In genomic region chr3:103789096-103789495, GRCm38 (mm10) we compare ENCODE assay signal across 9 mouse cellular contexts. TPM values are rescaled to one million over a fixed set of nuclear protein-coding genes. Genes with fewer than 3 reads are reported as not detected.
DNase-seq lines count a peak whose midpoint lies in the region; ATAC-seq and TF ChIP-seq lines count a peak whose summit lies in the region.
"Had no signal": no experiment of that assay in that cellular context is flagged by ENCODE, and none has a peak within 500 bp of the region (broad histone marks: within the 10 kb centered on the region; RNA-seq: fewer than 3 reads in every experiment).

No protein-coding gene starts in this region.

- WGBS in heart, adult 2 months = 45% methylated on average over 7 of the region's 7 CpGs
- WGBS in lung, postnatal 0 days = 58% methylated on average over 7 of the region's 7 CpGs
- WGBS in limb, embryonic 13.5 days = 78% methylated on average over 7 of the region's 7 CpGs
- 69% methylated on average over 7 of the region's 7 CpGs for WGBS in olfactory bulb, adult 2 months

- no peaks in the 10 kb centered on the region for H3K27me3 ChIP-seq in heart, adult 2 months (ENCODE audit: control insufficient read depth, insufficient read depth, low read length)
- no peaks in the 10 kb centered on the region for H3K27me3 ChIP-seq in lung, postnatal 0 days (replicated peaks; ENCODE audit: insufficient read depth, low read length)
- 0 out of 2 replicates have a peak, but pooled peaks cover 2% of the 10 kb centered on the region for H3K27me3 ChIP-seq in limb, embryonic 13.5 days

- H3K27ac ChIP-seq in heart, adult 2 months = peak overlapping the region; percentile 97
- no peak overlapping the region for H3K27ac ChIP-seq in lung, postnatal 0 days (ENCODE audit: low read length)
- no peak overlapping the region for H3K27ac ChIP-seq in limb, embryonic 13.5 days
- peak overlapping the region; percentile 48; the same call in 1 of the 2 replicates for H3K27ac ChIP-seq in olfactory bulb, adult 2 months (ENCODE audit: insufficient read depth, low read depth, low read length)

- TF ChIP-seq EP300 in heart, adult 2 months (IDR thresholded peaks at IDR 0.05; ENCODE audit: insufficient read depth, low read depth, low read length) = no peak
- no peak for TF ChIP-seq EP300 in lung, postnatal 0 days (IDR thresholded peaks at IDR 0.05)

- H3K4me2 ChIP-seq in lung, postnatal 0 days (replicated peaks; ENCODE audit: low read depth, low read length) = peak overlapping the region; percentile 75
- peak overlapping the region; percentile 77 for H3K4me2 ChIP-seq in limb, embryonic 13.5 days (replicated peaks)

- no peak for TF ChIP-seq CTCF in heart, adult 2 months (IDR thresholded peaks at IDR 0.05)
- TF ChIP-seq CTCF in lung, postnatal 0 days (IDR thresholded peaks at IDR 0.05) = no peak
- TF ChIP-seq CTCF in olfactory bulb, adult 2 months (IDR thresholded peaks at IDR 0.05; ENCODE audit: insufficient read depth, low read depth, low read length) = no peak

- H3K36me3 ChIP-seq in heart, adult 2 months (ENCODE audit: control insufficient read depth, insufficient read depth, low read length) = peaks cover 29% of the 10 kb centered on the region
- H3K36me3 ChIP-seq in lung, postnatal 0 days (ENCODE audit: insufficient read depth, low read length) = no peaks in the 10 kb centered on the region
- H3K36me3 ChIP-seq in limb, embryonic 13.5 days = no peaks in the 10 kb centered on the region

- ATAC-seq in lung, postnatal 0 days = no peak
- no peak for ATAC-seq in limb, embryonic 13.5 days (ENCODE audit: low FRiP score, low read depth)

- H3K4me3 ChIP-seq in heart, adult 2 months = peak overlapping the region; percentile 93
- peak overlapping the region; percentile 96 for H3K4me3 ChIP-seq in lung, postnatal 0 days (ENCODE audit: low read depth, low read length)
- peak overlapping the region; percentile 93; the same call in 1 of the 2 replicates for H3K4me3 ChIP-seq in limb, embryonic 13.5 days
- no peak overlapping the region for H3K4me3 ChIP-seq in olfactory bulb, adult 2 months (ENCODE audit: insufficient read depth, low read depth, low read length)

- peaks cover 4% of the 10 kb centered on the region for H3K79me2 ChIP-seq in heart, adult 2 months (replicated peaks; ENCODE audit: control insufficient read depth, insufficient read depth, low read length)

- no peak for TF ChIP-seq POLR2A in heart, adult 2 months (IDR thresholded peaks at IDR 0.05; ENCODE audit: insufficient read depth, low read depth, low read length)
- TF ChIP-seq POLR2A in olfactory bulb, adult 2 months (IDR thresholded peaks at IDR 0.05; ENCODE audit: insufficient read depth, low read depth, low read length) = no peak

- no peak for DNase-seq in heart, adult 2 months
- DNase-seq in heart, adult 11 months = no peak
- DNase-seq in lung, postnatal 0 days (ENCODE audit: low spot score) = no peak
- DNase-seq in lung, postnatal 25 days (ENCODE audit: low spot score) = no peak
- DNase-seq in T-cell, adult 2 months (ENCODE audit: low spot score) = no peak
- DNase-seq in right cerebral cortex, postnatal 25 days = no peak

- intact Hi-C loops in heart, adult 2 months (cut with DNase I) = no loop called here

- H3K4me1 ChIP-seq in heart, adult 2 months (ENCODE audit: control insufficient read depth, insufficient read depth, low read length) = peaks cover 31% of the 10 kb centered on the region
- H3K4me1 ChIP-seq in lung, postnatal 0 days (ENCODE audit: insufficient read depth, low read depth, low read length) = peaks cover 7% of the 10 kb centered on the region
- H3K4me1 ChIP-seq in limb, embryonic 13.5 days = peaks cover 35% of the 10 kb centered on the region
- 0 out of 2 replicates have a peak, but pooled peaks cover 2% of the 10 kb centered on the region for H3K4me1 ChIP-seq in olfactory bulb, adult 2 months (ENCODE audit: control insufficient read depth, insufficient read depth, low read length)

- H3K9ac ChIP-seq in heart, adult 2 months (ENCODE audit: low read depth, low read length) = no peak overlapping the region
- 0 out of 2 replicates have a peak overlapping the region, but pooled peaks have one; percentile 93 for H3K9ac ChIP-seq in lung, postnatal 0 days (replicated peaks; ENCODE audit: low read depth)
- H3K9ac ChIP-seq in limb, embryonic 13.5 days = no peak overlapping the region

- H3K9me3 ChIP-seq in lung, postnatal 0 days (ENCODE audit: low read length) = no peaks in the 10 kb centered on the region
- no peaks in the 10 kb centered on the region for H3K9me3 ChIP-seq in limb, embryonic 13.5 days

RNA-seq across cellular contexts. Expression of gene Hipk1, which starts 2.3 kb away (rescaled TPM):
- 100 to 1,000 TPM in 1 of 2 experiments, 10 to 100 TPM in 1; 98.1 to 109 TPM for total RNA-seq in heart, adult 2 months (2021)
- 50.8 and 61.5 TPM in 2 replicates for polyA plus RNA-seq in heart, adult 2 months (2012; rRNA removed)
- polyA plus RNA-seq in lung, postnatal 0 days (2015; fragmentation: Nextera tagmentation; extraction: Ambion mirVana) = 13.8 and 14.1 TPM in 2 replicates
- polyA plus RNA-seq in limb, embryonic 13.5 days (2015; fragmentation: Nextera tagmentation; extraction: Ambion mirVana) = 11.0 TPM in 2 replicates
- polyA plus RNA-seq in olfactory bulb, adult 2 months (2012; ENCODE audit: insufficient read depth, insufficient read length, low replicate concordance, missing spikeins) = 438 TPM in 1 of 2 replicates, not detected in the other

RNA-seq across cellular contexts. Expression of gene Dclre1b, which starts 20.1 kb away (rescaled TPM):
- 10 to 100 TPM; 10.7 to 12.0 TPM for total RNA-seq in heart, adult 2 months (2021)
- polyA plus RNA-seq in heart, adult 2 months (2012; rRNA removed) = 6.9 and 7.4 TPM in 2 replicates
- polyA plus RNA-seq in lung, postnatal 0 days (2015; fragmentation: Nextera tagmentation; extraction: Ambion mirVana) = 15.6 and 18.0 TPM in 2 replicates
- 33.3 and 34.9 TPM in 2 replicates for polyA plus RNA-seq in limb, embryonic 13.5 days (2015; fragmentation: Nextera tagmentation; extraction: Ambion mirVana)
- not detected in 2 replicates for polyA plus RNA-seq in olfactory bulb, adult 2 months (2012; ENCODE audit: insufficient read depth, insufficient read length, low replicate concordance, missing spikeins)

RNA-seq across cellular contexts. Expression of gene Ap4b1, which starts 20.2 kb away (rescaled TPM):
- 10 to 100 TPM; 14.8 to 17.7 TPM for total RNA-seq in heart, adult 2 months (2021)
- 14.6 and 25.0 TPM in 2 replicates for polyA plus RNA-seq in heart, adult 2 months (2012; rRNA removed)
- 15.1 and 16.3 TPM in 2 replicates for polyA plus RNA-seq in lung, postnatal 0 days (2015; fragmentation: Nextera tagmentation; extraction: Ambion mirVana)
- polyA plus RNA-seq in limb, embryonic 13.5 days (2015; fragmentation: Nextera tagmentation; extraction: Ambion mirVana) = 23.2 TPM in 2 replicates
- polyA plus RNA-seq in olfactory bulb, adult 2 months (2012; ENCODE audit: insufficient read depth, insufficient read length, low replicate concordance, missing spikeins) = not detected in 2 replicates

RNA-seq across cellular contexts. Expression of gene Gm43064, which starts 20.3 kb away (rescaled TPM):
- under 1 TPM in 1 of 2 experiments, not detected in 1; 0.10 TPM for total RNA-seq in heart, adult 2 months (2021)
- not detected in 2 replicates for polyA plus RNA-seq in heart, adult 2 months (2012; rRNA removed)
- polyA plus RNA-seq in lung, postnatal 0 days (2015; fragmentation: Nextera tagmentation; extraction: Ambion mirVana) = 0.31 TPM in 1 of 2 replicates, not detected in the other
- 0.34 TPM in 1 of 2 replicates, not detected in the other for polyA plus RNA-seq in limb, embryonic 13.5 days (2015; fragmentation: Nextera tagmentation; extraction: Ambion mirVana)
- polyA plus RNA-seq in olfactory bulb, adult 2 months (2012; ENCODE audit: insufficient read depth, insufficient read length, low replicate concordance, missing spikeins) = not detected in 2 replicates
- polyA plus RNA-seq: C2C12 had no signal

RNA-seq across cellular contexts. Expression of gene Bcl2l15, which starts 43.3 kb away (rescaled TPM):
- not detected for total RNA-seq in heart, adult 2 months (2021)
- polyA plus RNA-seq in heart, adult 2 months (2012; rRNA removed) = not detected in 2 replicates
- polyA plus RNA-seq in lung, postnatal 0 days (2015; fragmentation: Nextera tagmentation; extraction: Ambion mirVana) = 0.31 and 0.88 TPM in 2 replicates
- 0.23 and 0.41 TPM in 2 replicates for polyA plus RNA-seq in limb, embryonic 13.5 days (2015; fragmentation: Nextera tagmentation; extraction: Ambion mirVana)
- polyA plus RNA-seq in olfactory bulb, adult 2 months (2012; ENCODE audit: insufficient read depth, insufficient read length, low replicate concordance, missing spikeins) = not detected in 2 replicates

Comparison
In these comparisons a context has a peak if more than half of its experiments do, and no peak if none do; other contexts are left out.
1. H3K27ac ChIP-seq: peak in heart, adult 2 months (single experiment) and olfactory bulb, adult 2 months (single experiment); none in lung, postnatal 0 days (single experiment) and limb, embryonic 13.5 days (single experiment).
2. RNA of gene Ap4b1, which starts 20.2 kb away (polyA plus RNA-seq): 23.2 TPM in limb, embryonic 13.5 days, 15.1 to 16.3 TPM in lung, postnatal 0 days and 14.6 to 25.0 TPM in heart, adult 2 months; not detected in olfactory bulb, adult 2 months; every median in the first group is over 10 times any median in the second.